Mouse (Mus musculus): ENCODE results near the gene Defb38.

DNA sequence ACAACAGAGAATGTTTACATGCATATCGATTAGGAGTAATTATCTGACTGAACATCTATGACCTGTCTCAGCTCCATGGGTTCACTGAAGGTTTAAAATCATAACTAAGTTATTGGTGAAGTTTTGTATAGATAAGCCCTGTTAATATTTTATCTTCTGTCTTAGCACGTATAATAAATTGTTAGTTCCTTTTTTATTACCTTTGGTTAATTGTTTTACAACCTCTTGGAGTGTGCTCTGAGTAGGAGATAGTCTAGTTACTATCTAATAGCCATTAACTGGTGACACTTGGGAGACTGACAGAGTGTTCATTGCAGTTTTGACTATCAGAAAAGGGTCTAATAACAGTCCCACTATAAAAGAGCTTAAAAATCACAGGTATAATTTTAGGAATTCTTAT is 39.6 kb upstream of the Defb38 start:
- TF ChIP-seq CTCF (conservative IDR thresholded peaks at IDR 0.05; ENCODE audit: insufficient read depth, insufficient read length, low read depth, low read length), result no peak
- TF ChIP-seq POLR2A (IDR thresholded peaks at IDR 0.05; ENCODE audit: low read depth, low read length), result no peak
